Mouse (Mus musculus) lung, adult 2 months (tissue): ENCODE results near the gene Akap6.

Source experiments
- CTCF ChIP-seq: fragments of 200-500 bp; IDR thresholded peaks from 2 replicates; pipeline ENCODE4 v1.5.1; 2011; ENCODE audit warnings: mild to moderate bottlenecking, low read length, control low read depth; ENCODE audit not compliant: insufficient read depth
- POLR2A ChIP-seq: fragments of 200-500 bp; IDR thresholded peaks from 2 replicates; pipeline ENCODE4 v1.6.1; 2011; ENCODE audit warnings: low read depth, mild to moderate bottlenecking, control low read depth, low read length, borderline replicate concordance; ENCODE audit errors: extremely low read depth

- no peak for TF ChIP-seq CTCF
- no peak for TF ChIP-seq POLR2A
Measured at GRCm38 (mm10) chr12:52851221-52851620, 152.0 kb downstream of the Akap6 start.
